Mouse (Mus musculus): ENCODE data around the gene Thoc7.
"Not testable (repeated sequence)": the region's sequence is repeated elsewhere in the genome, so short reads cannot be mapped to it uniquely, and the experiment has no call there.

The Thoc7 gene

DNA sequence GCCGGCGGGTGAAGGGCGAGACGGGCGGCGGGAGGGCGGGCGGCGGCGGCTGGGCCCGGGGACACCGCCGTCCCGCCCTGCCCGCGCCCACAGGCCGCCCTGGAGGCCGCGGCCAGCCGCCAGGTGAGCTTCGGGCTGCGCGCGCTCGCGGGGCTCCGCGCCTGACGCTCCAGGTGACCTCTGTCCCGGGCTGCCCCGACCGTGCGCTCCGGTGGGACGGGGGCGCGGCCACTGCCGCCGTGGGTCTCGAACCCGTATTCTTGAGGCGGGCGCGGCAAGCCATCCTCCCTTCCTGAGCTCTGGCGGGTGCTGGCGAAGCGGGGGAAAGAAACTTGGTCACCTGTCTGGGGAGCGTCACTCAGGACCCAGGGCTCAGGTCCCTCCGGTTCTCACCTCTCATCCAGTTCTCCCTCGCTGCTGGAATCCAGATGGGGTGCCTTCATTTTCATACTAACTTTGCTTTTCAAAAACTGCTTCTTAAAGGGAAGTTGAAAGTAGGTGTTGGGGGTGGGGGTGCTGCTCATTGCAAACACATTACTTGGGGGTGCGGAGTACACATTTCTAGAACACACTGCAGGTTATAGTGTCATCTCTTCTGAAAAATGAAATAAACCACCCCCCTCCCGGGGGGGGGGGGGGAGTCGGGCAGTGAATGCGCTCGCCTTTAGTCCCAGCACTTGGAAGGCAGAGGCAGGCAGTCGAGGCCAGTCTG is at the start of gene Thoc7, which contains the start of gene Atxn7:
Thoc7 (minus strand) TSS at position 452 of the 712 bp plus-strand sequence.
Atxn7 (plus strand) TSS at position 40 of the 712 bp plus-strand sequence.
- peak; percentile 75 for DNase-seq

DNA sequence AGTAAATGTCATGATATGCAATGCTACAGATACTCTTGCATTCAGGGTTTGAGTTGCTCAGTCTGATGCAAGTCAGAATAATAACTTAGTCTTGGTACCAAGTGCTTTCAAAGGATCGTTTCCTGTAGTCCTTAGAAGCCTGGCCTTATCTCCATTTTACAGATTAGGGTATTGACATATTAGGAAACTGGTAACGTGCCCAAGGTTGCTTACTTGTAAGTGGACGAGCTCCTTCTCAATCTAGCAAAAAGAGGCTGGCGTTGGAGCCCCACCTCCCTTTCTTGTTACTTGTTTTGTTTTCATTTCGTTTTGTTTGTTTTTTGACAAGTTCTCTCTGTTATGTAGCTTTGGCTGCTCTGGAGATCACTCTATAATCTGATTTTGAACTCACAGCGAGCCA is 48.1 kb upstream of the Thoc7 start:
- DNase-seq, result no peak

DNA sequence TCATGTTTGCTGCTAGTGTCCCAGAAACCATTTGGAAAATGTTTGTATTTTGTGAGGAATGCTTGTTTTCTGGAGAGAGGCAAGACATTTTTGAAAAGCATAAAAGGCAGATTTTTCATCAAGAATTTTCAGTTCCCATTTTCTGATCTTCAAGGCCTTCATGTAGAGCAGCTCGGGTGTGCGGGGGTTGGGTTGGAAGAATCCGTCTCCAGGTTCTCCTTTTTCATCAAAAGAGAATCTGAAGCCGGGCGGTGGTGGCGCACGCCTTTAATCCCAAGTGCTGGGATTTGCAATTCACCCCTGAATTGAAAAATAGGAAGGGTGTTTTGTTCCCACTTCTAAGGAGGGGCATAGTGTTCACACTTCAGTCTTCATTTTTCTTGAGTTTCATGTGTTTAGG is 41.1 kb upstream of the Thoc7 start:
- no peak for DNase-seq

DNA sequence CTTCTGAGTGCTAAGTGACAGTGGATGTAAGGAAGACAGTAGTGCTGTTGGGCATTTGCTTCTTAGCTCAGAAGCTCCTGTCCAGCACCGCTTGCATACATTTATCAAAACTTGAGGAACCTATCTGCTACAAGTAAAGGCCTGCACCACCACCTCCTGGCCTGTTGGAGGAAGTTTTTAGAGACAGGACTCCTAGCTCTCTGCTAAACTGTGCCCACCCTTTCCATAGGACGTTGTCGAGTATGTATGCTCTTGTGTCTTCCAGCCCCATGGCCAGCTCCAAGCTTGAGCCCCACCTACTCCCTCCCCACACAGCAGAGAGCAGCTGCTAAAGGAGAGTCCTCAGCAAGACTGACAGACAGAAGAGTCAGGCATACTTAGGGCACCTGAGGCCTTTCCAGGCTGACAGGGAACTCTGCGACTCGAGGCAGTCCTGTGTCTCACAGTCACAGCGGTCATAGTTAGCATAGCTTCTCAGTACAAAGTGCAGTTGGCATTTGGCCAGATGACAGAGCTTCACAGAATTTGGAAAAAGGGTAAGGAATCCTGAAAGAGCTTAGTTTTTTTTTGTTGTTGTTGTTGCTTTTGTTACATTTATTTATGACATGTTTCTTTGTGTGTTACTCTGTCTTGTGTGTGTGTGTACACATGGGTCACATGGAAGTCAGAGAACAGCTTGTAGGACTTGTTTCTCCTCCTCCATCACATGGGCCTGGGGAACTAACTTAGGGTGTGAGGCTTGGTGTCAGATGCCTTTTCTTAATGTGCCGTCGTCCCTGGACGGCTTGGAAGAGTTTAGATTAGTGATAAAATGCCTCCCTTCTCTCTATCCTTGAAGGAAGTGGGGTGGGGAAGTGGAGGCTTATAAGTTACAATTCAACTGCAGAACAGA is 33.8 kb upstream of the Thoc7 start:
- no peak for DNase-seq

DNA sequence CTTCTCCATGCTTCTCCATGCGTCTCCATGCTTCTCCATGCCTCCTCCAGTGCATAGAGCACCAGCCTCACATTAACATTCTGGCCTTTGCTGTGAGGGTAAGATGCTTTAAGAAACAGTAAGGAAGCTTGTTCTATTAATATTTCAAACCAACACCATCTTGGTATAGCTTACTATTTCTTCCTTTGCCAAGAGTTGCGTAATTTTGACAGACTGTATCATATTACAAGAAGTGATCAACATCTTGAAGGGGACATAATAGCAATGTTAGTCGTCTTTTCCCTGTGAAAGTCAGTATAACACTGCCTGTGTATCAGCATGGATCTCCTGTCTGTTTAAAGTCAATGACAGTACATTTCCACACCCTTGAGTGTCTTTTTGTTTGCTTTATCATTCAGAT is 29.1 kb upstream of the Thoc7 start:
- no peak for DNase-seq

DNA sequence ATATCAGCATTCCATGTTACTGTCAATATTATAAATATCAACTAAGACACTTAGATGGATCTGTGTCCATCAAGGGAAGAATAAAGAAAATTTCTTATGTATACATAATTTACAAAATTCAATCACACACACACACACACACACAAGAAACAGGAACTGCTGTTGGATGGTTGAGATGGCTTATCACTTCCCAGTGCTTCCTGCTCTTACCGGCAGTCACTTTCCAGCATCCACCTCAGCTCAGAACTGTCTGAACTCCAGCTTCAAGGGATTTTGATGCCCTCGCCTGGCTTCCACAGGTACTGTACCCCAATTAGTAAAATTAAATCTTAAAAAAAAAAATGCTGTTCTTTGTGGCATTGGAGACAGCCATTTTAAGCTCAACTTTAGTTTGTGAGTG is 26.7 kb upstream of the Thoc7 start:
- no peak for DNase-seq

DNA sequence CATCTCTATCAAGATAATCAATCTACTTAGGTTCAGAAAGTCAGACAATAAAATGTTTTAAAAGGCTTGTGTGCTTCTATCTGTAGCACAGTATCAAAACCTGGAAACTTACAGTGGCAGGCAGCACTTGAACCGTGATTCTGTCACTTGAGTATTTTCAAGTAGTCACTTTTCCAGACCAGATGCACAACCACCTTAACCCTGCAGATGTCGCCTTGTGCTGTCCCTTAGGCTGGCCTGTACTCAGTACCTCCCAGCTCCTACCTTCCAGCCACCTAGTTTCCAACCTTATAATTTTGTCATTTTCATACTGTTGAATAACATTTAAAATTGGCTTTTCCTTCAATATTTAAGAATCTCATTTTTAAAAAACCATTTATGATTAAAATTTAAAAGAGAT is 20.5 kb upstream of the Thoc7 start:
- no peak for DNase-seq

DNA sequence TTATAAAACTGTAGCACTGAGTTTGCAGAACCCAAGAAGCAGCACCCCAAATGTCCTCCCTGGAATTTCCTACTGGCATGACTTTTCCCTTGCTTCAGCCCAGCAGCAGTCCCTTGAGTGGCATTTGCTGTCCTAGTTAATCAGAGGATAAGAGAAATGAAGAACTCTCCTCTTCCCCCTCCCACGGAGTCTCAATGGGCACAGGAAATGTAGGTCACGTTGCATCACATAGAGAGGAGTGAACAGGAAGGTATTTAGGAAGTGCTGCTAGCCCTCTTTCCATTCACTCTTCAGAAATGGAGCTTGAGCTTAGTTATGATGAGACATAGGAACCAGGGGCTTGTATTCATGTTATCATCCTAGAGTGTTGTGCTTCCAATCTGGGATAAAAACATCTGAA is 19.6 kb upstream of the Thoc7 start:
- DNase-seq, result no peak

DNA sequence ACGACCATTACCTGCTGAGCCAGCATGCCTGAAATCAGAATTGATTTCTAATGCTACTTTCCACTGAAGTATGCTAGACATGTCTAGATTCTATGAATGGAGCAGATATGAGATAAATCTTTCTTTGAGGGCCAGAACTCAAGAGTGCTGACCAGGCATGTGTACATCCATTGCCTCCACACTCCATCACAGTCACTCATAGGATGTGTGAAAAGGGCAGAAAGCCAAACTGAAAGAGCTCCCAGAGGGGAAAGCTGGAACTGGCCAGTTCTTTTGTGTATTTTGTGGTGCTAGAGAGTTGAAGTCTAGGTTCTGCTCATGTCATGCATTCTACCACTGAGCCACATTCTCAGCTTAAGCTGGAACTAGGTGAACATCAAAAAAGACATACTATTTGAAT is 15.8 kb upstream of the Thoc7 start:
- no peak for DNase-seq

DNA sequence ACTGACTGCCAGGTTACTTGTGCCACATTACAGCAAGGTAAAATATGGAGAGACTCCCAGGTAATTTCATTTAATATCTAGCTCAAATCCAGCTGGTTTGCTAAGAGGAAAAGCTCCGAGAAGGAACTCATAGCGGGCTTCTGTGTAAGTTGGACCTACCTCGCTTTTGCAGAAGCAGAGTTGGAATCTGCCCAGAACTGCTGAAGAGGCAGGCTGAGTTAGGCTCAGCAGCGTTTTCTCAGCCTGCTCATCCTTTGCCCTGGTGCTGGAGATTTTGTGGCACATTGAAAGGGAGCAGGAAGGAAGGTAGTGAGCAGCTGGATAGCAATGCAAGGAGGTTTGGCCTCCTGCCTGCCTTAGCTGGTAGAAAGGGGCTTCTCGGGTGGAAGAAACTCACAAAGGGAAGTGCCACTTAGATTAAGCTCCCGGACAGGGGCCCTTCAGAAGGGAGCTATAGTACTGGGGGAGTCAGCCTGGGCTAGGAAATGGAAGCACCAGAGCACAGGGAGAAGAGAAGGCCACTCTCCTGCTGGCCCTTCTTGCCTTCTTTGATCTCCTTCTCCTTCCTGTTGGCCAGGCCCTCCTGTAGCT is 10.1 kb upstream of the Thoc7 start:
- no peak for DNase-seq

DNA sequence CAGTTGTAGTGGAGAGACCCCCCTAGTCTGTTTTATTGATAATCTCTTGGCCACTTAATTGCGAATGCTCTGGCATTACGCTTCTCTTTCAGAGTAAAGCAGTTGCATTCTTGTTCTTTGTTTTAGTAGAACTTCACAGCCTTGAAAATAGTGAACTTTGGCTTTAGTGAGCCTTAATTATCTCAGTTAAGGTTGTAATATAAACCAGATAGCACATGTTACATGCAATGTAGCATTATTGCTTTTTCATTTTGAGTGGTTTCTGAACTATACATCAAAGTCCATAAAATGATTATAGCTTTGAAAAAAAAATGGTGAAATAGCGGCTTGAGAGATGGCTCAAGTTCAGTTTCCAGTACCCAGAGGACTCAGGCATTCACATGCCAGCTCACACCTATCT is 8.9 kb upstream of the Thoc7 start:
- DNase-seq, result no peak

DNA sequence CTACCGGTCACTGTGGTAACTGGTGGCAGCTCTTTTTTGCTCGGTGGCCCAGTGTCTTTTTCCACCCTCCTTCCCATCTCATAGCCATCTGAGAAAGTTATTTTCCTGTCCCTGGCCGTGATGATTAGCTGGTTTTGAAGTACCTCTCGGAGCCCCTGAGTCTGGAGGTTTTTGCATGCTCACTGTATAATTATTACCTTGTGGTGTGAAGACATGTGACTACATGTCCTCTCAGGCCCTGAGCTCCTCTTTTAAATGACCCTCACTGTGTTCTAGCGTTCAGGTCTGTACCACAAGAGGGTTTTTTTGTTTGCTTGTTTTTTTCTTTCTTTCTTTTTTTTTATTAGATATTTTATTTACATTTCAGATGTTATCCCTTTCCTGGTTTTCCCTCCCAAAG is 6.8 kb upstream of the Thoc7 start:
- DNase-seq, result no peak

DNA sequence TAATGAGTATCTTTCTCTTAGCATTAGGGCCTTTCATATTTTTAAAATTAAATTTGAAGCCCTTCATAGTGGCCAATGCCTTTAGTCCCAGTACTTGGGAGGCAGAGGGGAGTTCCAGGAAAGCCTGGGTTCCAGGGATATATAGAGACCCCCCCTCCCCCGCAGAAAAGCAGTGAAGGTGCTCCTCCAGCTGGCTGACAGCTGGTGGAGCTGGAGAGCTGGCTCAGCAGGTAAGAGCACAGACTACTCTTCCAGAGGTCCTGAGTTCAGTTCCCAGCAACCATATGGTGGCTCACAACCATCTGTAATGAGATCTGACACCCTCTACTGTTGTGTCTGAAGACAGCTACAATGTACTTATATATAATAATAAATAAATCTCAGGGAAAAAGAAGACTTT is 6.0 kb upstream of the Thoc7 start:
- DNase-seq, result peak; percentile 23

DNA sequence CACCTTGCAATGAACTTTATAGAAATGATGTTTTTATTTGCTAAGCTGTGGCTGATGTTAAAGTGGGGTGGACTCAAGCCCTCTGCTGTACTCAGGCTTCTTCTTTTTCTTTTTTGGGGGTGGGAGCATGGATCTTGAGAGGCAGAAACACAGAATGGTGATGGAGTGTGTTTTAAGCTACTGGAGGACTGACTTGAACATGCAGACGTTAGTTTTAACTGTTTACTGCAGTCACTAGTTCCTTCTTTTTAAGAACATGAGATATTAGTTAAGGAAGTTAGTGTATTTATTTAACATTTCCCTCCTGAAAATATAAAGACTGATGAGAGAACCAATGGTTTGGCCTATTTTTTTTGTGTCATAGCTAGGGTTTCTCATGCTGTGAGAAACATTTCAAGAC is 1.9 kb upstream of the Thoc7 start:
- DNase-seq, result no peak

DNA sequence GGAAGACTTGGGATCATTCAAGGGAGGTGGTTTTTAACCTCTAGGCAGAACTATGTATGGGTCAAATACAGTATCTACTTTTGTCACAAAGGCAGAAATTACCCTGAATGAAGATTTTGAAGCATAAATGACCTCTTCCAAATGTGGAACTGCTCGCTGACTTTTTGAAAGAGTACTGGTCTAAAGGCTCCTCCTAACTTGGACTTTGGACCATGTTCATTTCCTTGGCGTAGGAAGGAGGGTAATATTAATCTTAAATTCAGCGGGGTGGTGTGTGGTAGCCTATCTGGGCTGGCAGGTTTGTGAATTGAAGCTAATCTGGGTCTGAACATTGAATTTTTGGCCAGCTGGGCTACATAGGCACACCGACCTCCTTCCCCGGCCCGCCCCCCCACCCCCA is 824 bp upstream of the Thoc7 start:
- DNase-seq, result no peak

DNA sequence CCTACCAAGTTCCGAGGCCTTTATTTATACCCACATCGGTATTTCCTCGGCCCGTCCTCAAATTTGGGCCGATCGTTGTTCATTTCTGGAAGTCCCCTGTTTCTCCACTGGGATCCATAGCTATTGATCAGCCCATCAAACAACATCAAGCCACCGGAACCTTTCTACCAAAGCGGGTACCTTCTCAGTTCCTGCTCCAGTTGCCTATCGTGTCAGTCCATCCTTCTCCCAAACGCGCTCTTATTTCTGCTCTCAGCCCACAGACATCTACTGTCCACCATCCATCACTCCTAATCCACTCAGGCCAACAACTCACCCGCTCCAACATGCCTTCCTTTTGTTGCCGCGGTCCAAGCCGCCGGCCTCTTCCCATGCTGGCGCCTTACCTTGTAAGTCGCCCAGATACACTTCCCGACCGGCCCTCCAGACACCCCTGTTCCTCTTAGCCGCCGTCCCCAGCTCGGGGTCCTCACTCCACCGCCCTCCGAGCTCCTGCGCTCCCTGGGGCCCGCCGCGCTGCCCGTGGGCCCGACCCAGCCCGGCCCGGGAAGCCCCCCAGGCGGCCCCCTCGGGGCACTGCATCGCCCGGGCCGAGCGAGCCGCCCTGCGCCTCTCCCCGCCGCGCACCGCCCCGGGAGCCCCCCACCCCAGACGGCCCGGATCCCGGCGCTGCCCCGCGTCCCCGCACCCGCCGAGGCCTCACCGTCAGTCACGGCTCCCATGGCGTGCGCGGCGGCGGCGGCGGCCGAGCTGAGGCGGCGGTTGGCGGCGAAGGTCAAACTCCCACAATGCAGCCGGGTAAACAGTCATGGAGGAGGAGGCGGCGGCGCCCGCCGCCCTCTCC is 948 bp downstream of the Thoc7 start:
- peak; percentile 82 for DNase-seq

DNA sequence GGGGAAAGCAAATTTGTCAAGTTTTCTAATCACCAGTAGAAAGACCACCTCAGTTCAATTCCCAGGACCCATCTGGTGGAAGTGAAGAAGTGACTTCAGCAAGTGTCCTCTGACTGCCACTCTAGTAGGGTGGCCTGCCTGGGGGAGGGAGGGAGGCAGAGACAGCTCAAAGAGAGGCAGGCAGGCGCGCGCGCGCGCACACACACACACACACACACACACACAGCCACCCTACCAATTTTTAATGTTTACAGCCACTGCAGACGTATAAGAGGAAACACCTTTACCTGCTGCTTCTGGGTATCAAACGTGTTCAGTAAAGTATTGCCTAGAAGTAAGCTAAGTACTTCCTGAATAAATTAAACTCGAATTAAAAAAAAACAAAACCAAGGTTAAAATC is 1.6 kb downstream of the Thoc7 start:
- peak; percentile 66 for DNase-seq

DNA sequence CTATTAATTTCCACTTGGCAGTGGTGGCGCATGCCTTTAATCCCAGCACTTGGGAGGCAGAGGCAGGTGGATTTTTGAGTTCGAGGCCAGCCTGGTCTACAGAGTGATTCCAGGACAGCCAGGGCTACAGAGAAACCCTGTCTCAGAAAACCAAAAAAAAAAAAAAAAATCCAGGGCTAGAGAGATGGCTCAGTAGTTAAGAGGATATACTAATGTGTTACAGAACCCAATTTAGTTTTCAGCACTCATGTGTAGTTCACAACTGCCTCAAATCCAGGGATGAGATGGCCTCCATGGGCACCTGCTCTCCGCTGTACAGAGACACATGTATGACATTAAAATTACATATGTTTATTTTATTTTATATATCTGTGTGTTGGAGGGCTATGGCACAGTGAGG is 9.5 kb downstream of the Thoc7 start:
- not testable (repeated sequence) for DNase-seq

DNA sequence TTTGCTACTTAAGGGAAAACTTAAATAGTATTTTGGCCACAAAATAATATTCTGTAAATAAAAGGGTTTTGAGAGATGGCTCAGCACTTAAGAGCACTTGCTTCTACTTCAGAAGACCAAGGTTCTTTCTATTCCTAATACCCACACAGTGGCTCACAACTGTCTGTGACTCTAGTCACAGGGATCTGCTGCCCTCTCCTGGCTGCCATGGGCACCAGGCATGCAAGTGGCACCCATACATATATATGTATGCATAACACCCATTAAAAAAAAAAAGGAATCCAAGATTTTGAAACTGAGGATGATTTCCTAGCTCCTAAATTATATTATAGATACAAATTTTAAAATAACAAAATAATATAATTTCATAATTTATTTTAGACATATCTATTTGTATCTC is 11.3 kb downstream of the Thoc7 start:
- DNase-seq, result peak; percentile 83

DNA sequence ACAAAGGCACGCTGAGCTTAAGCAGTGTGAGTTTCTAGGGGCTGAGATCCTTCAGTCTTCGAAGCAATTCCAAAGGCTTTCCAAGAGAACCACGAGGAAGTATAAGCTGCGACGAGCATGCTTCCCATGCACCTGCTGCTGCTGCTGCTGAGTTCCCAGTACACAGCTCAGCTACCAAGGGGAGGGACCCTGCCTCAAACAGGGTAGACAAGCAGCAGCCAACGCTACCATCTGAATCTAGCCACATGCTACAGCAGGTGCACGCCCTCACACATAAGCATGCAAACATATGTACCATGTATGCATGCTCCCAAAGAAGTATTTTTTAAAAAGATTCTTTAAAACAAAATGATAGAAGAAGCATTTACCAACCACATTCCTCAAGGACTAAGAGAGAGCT is 13.3 kb downstream of the Thoc7 start:
- no peak for DNase-seq

DNA sequence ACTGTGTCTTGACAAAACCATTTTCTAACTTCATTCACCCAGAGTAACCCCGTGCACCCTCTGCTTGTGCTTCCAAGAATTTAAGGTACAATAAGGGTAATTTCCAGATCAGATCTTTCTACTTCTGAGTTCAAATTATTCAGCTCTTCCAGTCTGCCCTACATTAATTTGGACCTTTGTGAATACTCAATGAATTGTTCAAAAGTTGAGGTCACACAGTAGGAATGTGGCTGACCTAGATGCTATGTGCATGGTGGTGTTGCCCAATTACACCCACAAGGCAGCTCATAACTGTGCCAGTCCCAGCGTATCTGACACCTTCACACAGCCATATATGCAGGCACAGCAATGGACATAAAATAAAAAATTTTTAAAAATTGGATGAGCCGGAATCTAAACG is 17.0 kb downstream of the Thoc7 start:
- DNase-seq, result no peak

DNA sequence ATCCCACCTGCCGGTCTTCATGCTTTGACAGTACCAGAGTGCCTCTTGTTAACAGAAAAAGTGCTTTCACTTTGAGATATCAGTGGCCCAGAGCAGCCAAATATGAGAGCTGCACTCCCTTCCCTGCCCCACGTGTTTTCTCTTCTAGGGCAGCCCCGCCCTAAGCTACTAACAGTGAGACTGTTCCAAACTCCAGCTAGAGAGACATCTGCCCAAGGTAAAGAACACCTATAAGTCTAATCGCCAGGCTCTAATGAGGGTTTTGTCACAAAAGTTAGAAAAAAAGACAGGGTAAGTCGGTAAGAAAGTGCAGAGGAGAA is 27.6 kb downstream of the Thoc7 start:
- DNase-seq, result no peak

Data from thymus, postnatal 4 days (tissue).